Mouse (Mus musculus): ENCODE data around the gene Olfr331.
"Not testable (repeated sequence)": the region's sequence is repeated elsewhere in the genome, so short reads cannot be mapped to it uniquely, and the experiment has no call there.

Olfr331 gene

DNA sequence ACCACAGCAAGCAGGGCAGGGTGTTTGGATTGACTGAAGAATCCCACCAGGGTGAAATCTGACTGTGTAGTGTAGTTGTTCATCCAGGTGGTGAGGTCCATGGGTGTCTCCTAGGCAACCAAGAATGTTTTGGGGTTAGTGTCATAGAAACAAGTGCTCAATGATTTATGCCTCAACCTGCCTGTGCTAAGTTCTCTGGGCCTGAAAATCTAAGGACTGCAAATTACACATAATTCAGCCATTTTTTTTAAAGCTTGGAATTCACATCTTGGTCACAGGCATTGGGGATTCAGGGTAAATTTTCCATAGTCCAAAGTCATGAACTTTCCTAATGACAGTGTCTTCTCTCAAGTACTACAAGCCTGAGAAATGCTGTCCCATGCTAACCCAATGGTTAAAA lies at the start of gene Olfr331:
Gene Olfr331, minus strand, starts transcription at position 101 of the 400 bp plus-strand sequence.
- not testable (repeated sequence) for DNase-seq (ENCODE audit: low read depth)

DNA sequence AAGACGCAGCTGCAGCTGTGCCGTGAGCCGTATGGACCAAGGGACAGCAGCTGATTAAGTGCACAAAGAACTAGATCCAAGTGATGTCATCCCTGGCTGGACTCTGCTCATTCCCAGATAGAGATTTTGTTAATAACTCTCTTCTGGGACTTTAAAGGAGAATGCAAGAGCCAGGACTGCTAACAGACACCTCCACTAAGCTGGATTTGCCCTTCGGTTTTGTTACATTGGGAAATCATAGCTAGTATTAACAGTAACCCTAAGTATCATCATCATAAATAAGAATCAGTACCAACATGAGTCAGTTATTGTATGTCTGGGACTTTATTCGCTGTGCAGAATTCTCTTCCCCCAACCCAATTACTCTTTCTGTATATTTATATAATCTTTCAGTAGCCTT lies 44.0 kb upstream of the Olfr331 start, which contains the start of gene Olfr329-ps:
Gene Olfr329-ps, minus strand, starts transcription at position 101 of the 400 bp plus-strand sequence.
- no peak for DNase-seq (ENCODE audit: low read depth)

DNA sequence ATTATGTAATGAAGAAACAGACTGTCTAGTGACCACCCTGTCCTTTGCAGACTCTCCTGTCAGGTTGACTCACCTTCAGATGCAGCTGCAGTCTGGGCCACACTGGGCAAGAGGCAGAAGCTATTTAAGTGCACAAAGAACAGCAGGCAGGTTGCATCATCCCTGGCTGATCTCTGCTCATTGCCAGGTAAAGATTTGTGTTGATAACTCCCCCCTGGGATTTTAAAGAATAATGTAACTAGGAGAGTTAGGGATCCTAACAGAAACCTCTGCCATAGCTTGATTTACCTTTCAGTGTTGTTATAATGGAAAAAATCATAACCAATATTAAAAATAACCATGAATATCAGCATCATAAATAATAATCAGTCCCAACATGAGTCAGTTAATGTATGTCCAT lies 32.4 kb upstream of the Olfr331 start, which contains the start of gene Olfr330:
Gene Olfr330, minus strand, starts transcription at position 101 of the 400 bp plus-strand sequence.
- not testable (repeated sequence) for DNase-seq (ENCODE audit: low read depth)

DNA sequence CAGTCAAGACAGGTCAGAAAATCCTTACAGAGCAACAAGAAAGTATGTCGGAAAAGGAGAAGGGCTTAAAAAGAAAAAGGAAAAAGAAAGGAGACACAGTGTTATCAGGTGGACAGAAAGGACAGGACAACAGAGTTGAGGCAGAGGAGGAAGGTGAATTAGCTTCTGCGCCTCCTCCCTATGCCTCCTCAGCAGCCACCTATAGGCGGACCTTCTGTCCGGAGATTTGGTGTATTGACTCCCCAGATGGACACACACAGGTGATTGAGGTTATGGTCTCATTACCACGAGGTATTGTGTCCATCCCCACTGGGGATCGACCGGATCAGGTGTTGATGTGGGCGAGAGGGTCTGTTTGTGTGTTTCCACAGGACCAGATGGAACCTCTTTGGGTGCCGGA lies 17.4 kb upstream of the Olfr331 start:
- not testable (repeated sequence) for DNase-seq (ENCODE audit: low read depth)

DNA sequence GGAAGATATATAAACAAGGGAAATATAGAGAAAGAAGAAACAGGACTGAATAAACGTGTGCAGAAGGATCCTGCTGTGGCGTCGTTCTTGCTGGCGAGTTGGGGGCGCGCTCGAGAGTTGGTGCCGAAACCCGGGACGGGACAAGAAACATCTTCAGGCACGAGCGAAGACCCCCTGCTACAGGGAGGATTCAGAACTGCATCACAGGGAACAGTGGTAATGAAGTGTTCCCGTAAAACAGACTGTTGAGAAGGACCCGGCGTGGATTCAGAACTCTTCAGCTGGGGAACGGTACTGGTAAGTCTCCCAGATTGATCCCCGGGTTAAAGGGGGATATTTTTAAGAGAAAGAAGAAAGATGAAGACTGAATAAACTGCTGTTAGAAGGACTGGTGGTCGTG lies 16.5 kb upstream of the Olfr331 start:
- not testable (repeated sequence) for DNase-seq (ENCODE audit: low read depth)

DNA sequence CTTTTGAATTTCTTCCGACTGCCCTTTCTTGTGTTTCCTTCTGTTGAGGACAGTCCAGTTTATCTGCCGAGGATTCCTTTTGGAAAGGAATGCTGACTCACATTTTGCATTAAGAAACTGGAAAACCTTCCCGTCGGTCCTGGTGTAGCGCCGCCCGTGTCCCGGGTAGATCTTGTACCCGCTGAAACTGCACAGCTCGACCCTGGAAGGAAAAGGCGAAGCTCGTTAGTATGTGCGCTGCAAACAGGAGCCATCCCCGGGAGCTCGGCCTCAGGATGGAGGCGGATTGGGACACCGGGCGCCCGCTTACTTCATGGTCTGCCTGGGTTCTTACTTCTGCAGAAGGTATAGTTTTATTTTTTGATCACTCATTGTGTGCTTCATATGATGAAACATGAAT lies 6.7 kb upstream of the Olfr331 start:
- not testable (repeated sequence) for DNase-seq (ENCODE audit: low read depth)

DNA sequence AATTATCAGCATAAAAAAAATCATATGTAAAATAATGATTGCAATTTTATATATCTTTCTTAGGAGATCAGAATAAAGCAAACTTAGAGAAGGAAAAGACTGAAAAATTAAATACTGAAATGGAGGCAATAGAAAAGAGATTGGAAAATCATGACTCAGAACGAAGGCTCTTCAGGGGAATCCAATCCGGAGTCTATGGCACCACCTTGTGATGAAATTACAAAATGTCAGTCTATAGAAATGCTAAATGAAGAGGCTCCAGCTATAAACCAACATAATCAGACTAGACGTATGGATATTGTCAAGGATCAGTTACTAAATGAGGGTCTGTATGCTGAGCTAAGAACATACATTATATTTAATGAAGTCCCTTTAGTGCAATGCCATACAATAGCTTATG lies 3.1 kb downstream of the Olfr331 start:
- no peak for DNase-seq (ENCODE audit: low read depth)

DNA sequence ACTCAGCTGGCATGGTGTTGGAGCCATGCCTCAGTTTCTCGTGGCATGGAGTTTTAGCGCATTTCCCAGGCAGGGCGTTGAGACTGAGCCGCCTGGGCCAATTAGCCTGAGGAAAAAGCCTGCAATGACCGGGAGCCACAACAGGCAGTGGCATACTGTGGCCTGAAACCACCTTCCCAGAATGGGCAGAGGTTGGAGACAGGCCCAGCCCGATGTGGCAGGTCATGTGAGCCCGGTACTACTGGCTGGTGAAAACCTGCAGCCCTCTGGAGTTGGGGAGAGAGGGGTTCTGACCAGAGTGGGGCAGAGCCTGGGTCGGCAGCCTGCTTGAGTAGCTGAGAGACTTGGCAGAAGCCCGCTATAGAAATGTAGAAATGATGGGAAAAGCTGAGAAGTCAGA lies 3.6 kb downstream of the Olfr331 start:
- no peak for DNase-seq (ENCODE audit: low read depth)

DNA sequence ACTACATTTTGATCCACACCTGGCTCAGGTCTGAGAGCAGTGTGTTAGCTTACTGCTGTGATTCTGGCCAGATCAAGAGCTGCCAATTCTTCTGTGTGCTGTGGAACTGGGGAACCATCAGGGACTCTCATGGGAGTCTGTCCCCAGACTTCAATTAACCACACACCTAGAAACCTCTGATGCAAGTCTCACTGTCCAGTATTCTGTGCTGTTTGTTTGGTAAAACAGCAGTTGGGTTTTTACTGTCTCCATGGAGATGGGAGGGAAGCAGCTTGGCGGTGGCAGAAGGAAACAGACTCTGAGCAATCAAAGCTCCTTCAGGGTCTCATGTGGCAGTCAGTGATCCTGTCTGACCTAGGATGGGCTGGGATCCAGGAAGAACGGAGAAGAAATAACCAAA lies 9.9 kb downstream of the Olfr331 start, which contains the start of gene Olfr332:
Gene Olfr332, minus strand, starts transcription at position 101 of the 400 bp plus-strand sequence.
- DNase-seq (ENCODE audit: low read depth), result no peak

DNA sequence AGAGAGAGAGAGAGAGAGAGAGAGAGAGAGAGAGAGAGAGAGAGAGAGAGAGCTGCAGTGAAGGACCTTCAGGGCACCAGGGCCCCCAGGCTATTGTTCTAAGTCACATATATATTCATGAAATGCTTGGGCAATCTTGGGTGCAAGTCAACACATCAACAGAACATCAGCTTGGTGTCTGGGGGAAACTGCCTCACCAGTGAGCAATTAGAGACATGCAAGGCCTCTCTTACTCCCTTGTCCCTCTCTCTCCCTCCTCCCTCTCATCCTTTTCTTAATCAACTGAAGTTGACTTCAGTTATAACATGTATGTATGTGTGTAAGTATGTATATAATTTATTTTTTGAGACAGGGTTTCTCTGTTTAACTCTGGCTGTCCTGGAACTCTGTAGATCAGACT lies 40.2 kb downstream of the Olfr331 start, which contains the start of gene Olfr30:
Gene Olfr30, minus strand, starts transcription at position 101 of the 400 bp plus-strand sequence.
- DNase-seq (ENCODE audit: low read depth), result no peak

DNA sequence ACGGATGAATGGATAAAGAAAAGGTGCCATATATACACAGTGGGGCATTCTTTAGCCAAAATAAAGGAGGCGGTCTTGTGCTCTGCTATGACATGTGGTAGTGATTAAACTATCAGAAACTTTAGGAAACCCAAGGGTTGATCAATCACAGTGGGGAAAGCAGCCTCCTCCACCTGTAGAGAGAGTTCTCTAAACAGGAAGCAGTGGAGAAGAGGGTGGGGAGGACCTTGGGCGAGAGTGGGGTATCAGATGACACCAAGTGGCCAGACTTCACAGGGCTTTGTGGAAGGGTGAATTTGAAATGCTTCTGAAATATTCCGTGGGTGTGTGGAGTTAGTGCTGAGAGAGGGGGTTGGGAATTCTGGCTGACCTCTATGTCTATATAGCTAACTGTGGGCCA lies 48.8 kb downstream of the Olfr331 start:
- no peak for DNase-seq (ENCODE audit: low read depth)

DNA sequence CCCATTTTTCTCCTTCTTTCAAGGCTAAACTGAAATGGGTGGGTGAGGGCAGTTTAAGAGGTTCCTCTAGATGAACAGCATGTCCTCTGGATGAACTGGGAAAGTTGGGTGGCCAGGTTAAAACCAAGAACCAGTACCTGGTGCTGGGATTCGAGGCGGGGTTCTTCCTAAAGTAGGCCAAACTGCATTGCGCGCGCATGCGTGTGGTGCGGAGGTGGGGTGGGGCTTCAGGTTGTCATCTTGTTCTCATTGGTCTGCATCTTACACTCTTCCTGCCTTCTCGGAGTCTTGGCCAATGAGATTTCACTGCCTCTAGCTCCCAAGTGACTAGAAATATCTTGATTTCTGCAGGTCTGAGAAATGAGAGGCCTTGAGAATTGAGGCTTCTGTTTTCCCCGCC lies 49.6 kb downstream of the Olfr331 start, which contains the start of gene Lypd9:
Gene Lypd9, minus strand, starts transcription at position 165 of the 400 bp plus-strand sequence.
- no peak for DNase-seq (ENCODE audit: low read depth)

All from naive thymus-derived CD4-positive, alpha-beta T cell, adult 2 months (primary cell).